Mouse (Mus musculus) testis, adult 2 months (tissue): ENCODE measurements at regions not wholly inside any gene's neighbourhood (a gene's known extent, or its start where the extent isn't known, plus 50 kb on each side); places are given as distances from the start of the nearest gene placed in this dataset.

ENCODE experiments used
- H3K27ac ChIP-seq: fragments of 200-500 bp; 2 replicates; pipeline ENCODE4 v1.5.1; 2012; ENCODE audit warnings: low read depth, low read length; ENCODE audit not compliant: control insufficient read depth, insufficient read depth
- H3K27me3 ChIP-seq: fragments of 200-500 bp; 2 replicates; pipeline ENCODE4 v1.6.1; 2012; ENCODE audit warnings: mild to moderate bottlenecking, low read length, moderate library complexity; ENCODE audit not compliant: control insufficient read depth, insufficient read depth
- H3K36me3 ChIP-seq: fragments of 200-500 bp; 2 replicates; pipeline ENCODE4 v1.6.1; 2012; ENCODE audit warnings: mild to moderate bottlenecking, low read length; ENCODE audit not compliant: control insufficient read depth, insufficient read depth
- H3K4me1 ChIP-seq: fragments of 200-500 bp; 2 replicates; pipeline ENCODE4 v1.6.1; 2012; ENCODE audit warnings: low read length; ENCODE audit not compliant: control insufficient read depth, insufficient read depth
- H3K4me3 ChIP-seq: fragments of 200-500 bp; 2 replicates; pipeline ENCODE4 v1.5.1; 2012; ENCODE audit warnings: low read depth, mild to moderate bottlenecking, low read length, moderate library complexity, mixed read lengths; ENCODE audit not compliant: control insufficient read depth
- CTCF ChIP-seq: fragments of 200-500 bp; IDR thresholded peaks from 2 replicates; pipeline ENCODE4 v1.5.1; 2012; ENCODE audit warnings: low read depth, mild to moderate bottlenecking, inconsistent platforms, low read length, moderate library complexity; ENCODE audit not compliant: control insufficient read depth, insufficient read depth, insufficient replicate concordance
- POLR2A ChIP-seq: fragments of 200-500 bp; IDR thresholded peaks from 2 replicates; pipeline ENCODE4 v1.6.1; 2012; ENCODE audit warnings: low read depth, mild to moderate bottlenecking, inconsistent platforms, low read length, moderate library complexity; ENCODE audit not compliant: control insufficient read depth

DNA sequence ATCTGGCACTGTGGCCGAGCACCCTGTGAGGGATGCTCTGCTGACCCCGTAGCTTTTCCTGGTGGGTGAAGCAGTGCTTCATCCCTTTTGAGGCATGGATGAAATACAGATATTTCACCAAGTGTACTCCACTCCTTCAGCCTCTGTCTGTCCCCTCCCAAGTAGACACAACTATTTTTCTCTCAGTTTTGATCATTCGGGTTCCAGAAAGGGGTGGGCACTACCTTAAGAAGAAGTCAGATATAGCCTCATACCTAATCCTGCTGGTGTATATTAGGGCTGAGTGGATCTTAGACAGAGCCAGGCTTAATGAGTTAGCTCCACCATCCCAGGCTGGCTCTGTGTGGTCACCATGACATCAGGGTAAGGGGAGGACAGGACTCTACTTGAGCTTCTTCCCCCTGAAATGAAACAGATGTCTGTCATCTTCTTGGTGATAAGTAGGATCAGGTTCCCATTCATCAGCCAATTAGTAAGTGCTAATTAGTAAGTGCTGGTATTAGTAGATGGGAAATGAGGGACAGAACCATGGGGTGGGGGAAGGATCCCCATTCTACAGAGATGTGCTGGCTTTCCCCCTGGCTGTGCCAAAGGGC, 58.7 kb upstream of the Tmem150c start:
- Histone ChIP-seq H3K27me3 (no peaks in the 10 kb centered on the region), H3K4me3 (no peak overlapping the region), H3K4me1 (peaks cover 3% of the 10 kb centered on the region; the same call in 1 of the 2 replicates), H3K27ac (no peak overlapping the region), H3K36me3 (no peaks in the 10 kb centered on the region)
- no peak for TF ChIP-seq CTCF
- TF ChIP-seq POLR2A: no peak

DNA sequence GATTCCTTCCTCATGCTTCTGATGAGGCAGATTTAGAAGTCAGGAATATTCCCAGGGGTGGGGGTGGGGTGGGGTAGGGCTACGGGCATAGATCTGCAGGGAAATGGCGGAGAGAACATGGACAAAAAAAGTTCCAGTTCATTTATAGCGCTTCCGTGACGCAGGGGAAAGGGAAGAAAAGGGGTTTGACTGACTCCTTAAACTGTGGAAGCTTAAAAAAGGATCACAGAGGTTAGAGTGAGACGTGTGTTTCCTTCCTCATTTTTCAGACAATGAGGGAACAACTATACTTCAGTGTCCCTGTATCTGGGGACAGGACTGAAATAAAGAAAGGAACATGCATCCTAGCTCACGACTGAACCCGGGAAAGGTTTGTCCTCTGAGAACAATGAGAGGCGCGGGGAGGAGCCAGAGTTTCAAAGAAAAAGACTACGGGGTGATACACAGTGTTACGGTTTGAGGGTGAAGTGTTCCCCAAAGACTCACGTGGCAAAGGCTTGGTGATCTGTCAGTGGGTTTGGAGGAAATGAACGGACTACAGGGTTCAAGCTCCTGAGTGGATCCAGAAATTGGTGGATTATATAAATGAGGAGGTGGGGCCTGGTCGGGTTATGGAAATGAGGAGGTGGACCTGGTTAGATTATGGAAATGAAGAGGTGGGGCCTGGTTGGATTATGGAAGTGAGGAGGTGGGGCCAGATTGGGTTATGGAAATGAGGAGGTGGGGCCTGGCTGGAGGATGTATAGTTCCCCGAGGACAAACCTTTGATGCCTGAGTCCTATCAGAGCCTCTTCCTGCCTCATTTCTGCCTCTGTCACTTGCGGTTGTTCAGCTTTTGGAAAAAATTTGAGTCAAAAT, 57.8 kb upstream of the Tmem150c start:
- H3K27me3 ChIP-seq: no peaks in the 10 kb centered on the region
- peak overlapping the region; percentile 43 for H3K4me3 ChIP-seq
- H3K27ac ChIP-seq: no peak overlapping the region
- TF ChIP-seq CTCF (no peak), POLR2A (no peak)
- H3K36me3 ChIP-seq: no peaks in the 10 kb centered on the region
- H3K4me1 ChIP-seq: peaks cover 3% of the 10 kb centered on the region; the same call in 1 of the 2 replicates

DNA sequence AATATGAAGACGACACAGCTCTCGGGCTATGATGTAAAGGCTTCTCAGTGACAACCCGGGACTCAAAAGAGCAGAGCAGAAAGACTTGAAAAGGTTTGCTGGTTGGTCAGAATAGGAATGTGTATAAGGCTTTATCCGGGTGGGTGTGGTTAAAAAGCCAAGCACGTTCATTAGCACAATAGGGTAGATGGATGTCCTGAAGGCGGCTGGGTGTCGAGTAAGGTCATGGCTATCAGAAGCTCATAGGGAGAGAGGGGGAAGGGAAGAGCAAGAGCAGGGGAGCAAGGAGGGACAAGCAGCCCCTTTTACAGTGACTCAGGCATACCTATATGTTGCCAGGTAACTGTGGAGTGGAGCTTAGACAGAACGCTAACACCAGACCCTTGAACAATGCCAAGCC, 54.3 kb upstream of the Tmem150c start:
- no peaks in the 10 kb centered on the region for H3K36me3 ChIP-seq
- H3K27ac ChIP-seq: no peak overlapping the region
- H3K4me3 ChIP-seq: no peak overlapping the region
- no peak for TF ChIP-seq POLR2A
- TF ChIP-seq CTCF: no peak
- H3K27me3 ChIP-seq: no peaks in the 10 kb centered on the region
- H3K4me1 ChIP-seq: peaks cover 3% of the 10 kb centered on the region; the same call in 1 of the 2 replicates

DNA sequence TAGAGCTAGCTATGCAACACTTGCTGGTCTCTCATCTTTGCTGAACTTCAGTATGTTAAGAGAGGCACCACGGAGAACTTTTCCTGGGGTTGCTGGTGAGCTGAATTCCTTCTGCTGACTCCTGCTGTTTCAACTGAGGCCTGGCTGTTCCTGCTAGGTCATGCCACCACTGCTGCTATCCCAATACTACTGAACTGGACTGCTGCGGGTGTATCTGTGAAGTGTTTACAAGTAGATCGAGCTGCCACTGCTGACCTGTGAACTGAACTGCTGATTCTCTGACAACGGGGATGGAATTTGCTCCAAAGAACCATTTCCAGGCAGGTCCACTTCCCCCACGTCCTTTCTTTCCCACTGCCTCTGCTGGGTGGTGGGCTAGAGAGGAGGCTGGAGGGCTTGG, 51.1 kb upstream of the Tmem150c start:
- Histone ChIP-seq H3K4me3 (no peak overlapping the region), H3K27ac (no peak overlapping the region), H3K4me1 (no peaks in the 10 kb centered on the region), H3K36me3 (no peaks in the 10 kb centered on the region), H3K27me3 (no peaks in the 10 kb centered on the region)
- TF ChIP-seq CTCF (no peak), POLR2A (no peak)
